Mouse (Mus musculus): ENCODE data around the gene Adgrf2. TPM values are rescaled to one million over a fixed set of nuclear protein-coding genes. Genes with fewer than 3 reads are reported as not detected.

The Adgrf2 gene
- 0.05 and 0.06 TPM in 2 replicates for polyA plus RNA-seq (2012; rRNA removed)

DNA sequence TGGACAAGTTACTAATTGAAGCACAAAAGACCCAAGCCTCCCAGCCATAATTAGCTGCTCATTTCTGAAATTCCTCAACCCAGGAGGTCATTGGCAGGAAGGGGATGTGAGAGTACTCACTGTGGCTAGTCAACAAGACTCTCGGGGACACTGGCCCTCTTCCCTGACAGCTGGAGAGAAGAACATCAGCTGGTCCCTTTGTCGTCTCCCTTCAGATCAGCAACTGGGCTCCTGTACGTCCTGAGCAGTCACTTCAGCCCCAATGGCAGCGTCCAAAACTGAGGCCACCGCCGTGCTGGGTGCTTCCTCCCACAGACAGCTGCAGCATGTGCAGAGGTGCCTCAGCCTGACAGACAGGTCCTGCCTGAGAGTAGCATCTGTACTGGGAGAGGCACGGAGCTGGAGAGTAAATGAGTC lies at the start of gene Adgrf2:
Gene Adgrf2 (minus strand): TSS at position 379 of the 417 bp plus-strand sequence.
- no peak within 1 kb of the TSS for H3K4me3 ChIP-seq (ENCODE audit: low read depth, low read length)
- TF ChIP-seq CTCF (IDR thresholded peaks at IDR 0.05; ENCODE audit: extremely low read depth, insufficient read length, insufficient replicate concordance, low read depth, low read length) = no peak
- no peak for TF ChIP-seq POLR2A (IDR thresholded peaks at IDR 0.05; ENCODE audit: low read depth, low read length)
- H3K4me1 ChIP-seq (ENCODE audit: control insufficient read depth, insufficient read depth, insufficient read length, low read length) = no peaks in the 10 kb centered on the region
- H3K27ac ChIP-seq (ENCODE audit: insufficient read depth, low read depth, low read length) = no peak within 1 kb of the TSS
- 31% methylated on average over 7 of the region's 7 CpGs for WGBS
- H3K27me3 ChIP-seq (ENCODE audit: control insufficient read depth, insufficient read depth, low read length) = no peaks in the 10 kb centered on the region
- no peaks in the 10 kb centered on the region for H3K36me3 ChIP-seq (ENCODE audit: control insufficient read depth, insufficient read depth, low read length)

DNA sequence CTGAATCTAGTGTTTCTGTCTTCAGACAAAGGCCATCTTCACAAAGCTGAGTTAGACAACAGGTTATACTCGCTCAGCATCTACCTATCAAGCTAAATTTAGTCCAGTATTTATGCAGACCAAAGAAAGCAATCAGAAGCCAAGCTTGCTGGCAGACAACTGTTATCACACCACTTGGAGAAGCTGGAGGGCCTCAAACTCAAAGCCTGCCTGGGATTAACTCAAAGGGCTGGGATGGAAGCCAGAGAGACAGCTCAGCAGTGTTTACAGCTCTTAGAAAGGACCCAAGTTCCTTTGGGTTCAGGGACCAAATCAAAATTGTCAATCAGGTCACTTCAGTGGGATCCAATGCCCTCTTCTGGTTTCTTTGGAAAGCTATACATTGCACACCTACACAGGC lies 48.8 kb upstream of the Adgrf2 start:
- TF ChIP-seq POLR2A (IDR thresholded peaks at IDR 0.05; ENCODE audit: low read depth, low read length) (no peak), CTCF (IDR thresholded peaks at IDR 0.05; ENCODE audit: extremely low read depth, insufficient read length, insufficient replicate concordance, low read depth, low read length) (no peak)
- H3K4me3 ChIP-seq (ENCODE audit: low read depth, low read length) = no peak overlapping the region
- H3K4me1 ChIP-seq (ENCODE audit: control insufficient read depth, insufficient read depth, insufficient read length, low read length) = no peaks in the 10 kb centered on the region
- WGBS = 74% methylated on average over 1 of the region's 1 CpGs
- H3K27ac ChIP-seq (ENCODE audit: insufficient read depth, low read depth, low read length) = no peak overlapping the region
- H3K36me3 ChIP-seq (ENCODE audit: control insufficient read depth, insufficient read depth, low read length) = peaks cover 8% of the 10 kb centered on the region; the same call in 1 of the 2 replicates
- H3K27me3 ChIP-seq (ENCODE audit: control insufficient read depth, insufficient read depth, low read length) = no peaks in the 10 kb centered on the region

DNA sequence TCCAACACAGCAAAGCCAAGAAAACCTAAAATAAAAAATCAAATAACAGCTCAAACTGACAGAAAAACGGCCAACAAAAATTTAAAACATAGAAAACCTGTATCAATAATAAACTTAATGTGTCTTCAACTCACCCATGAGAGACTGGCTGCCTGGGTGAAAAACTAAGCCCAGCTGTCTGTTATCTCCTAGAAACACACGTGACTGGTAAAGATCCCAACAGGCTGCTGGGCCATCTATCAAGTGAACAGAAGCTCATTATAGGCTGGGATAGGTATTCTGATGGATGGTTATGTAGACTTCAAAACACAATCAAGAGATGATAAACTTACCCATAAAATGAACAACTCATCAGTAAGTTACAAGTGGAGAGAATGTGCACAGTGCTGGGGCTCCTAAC lies 47.7 kb upstream of the Adgrf2 start:
- H3K27ac ChIP-seq (ENCODE audit: insufficient read depth, low read depth, low read length) = no peak overlapping the region
- 71% methylated on average over 2 of the region's 2 CpGs for WGBS
- no peaks in the 10 kb centered on the region for H3K27me3 ChIP-seq (ENCODE audit: control insufficient read depth, insufficient read depth, low read length)
- peaks cover 8% of the 10 kb centered on the region; the same call in 1 of the 2 replicates for H3K36me3 ChIP-seq (ENCODE audit: control insufficient read depth, insufficient read depth, low read length)
- TF ChIP-seq POLR2A (IDR thresholded peaks at IDR 0.05; ENCODE audit: low read depth, low read length) = no peak
- no peak for TF ChIP-seq CTCF (IDR thresholded peaks at IDR 0.05; ENCODE audit: extremely low read depth, insufficient read length, insufficient replicate concordance, low read depth, low read length)
- H3K4me3 ChIP-seq (ENCODE audit: low read depth, low read length) = no peak overlapping the region
- no peaks in the 10 kb centered on the region for H3K4me1 ChIP-seq (ENCODE audit: control insufficient read depth, insufficient read depth, insufficient read length, low read length)

DNA sequence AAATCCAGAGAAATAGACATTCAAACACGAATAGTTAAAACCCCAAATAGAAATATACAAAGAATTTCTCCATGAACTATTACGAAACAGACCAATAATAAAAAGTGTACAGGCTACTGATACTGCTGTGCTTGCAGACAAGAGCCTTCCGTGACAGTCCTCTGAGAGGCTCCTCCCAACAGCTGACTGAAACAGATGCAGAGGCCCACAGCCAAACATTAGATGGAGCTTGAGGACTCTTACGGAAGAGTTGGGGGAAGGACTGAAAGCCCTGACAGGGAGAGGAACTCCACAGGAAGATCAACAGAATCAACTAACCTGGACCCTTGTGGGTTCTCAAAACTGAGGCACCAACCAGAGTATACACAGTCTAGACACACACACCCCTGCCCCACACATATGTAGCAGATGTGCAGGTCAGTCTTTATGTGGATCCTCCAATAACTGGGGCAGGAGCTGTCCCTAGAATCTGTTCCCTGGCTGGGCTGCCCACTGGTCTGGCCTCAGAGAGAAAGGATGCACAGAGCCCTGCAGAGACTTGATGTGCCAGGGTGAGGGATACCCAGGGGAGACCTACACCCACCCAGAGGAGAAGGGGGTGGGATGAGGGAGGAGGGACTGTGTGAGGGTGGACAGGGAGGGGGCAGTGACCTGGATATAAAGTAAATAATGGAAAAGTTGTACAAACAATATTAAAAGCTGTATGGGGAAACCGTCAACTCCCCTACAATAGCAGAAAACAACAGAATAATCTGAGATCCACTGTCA lies 46.9 kb upstream of the Adgrf2 start:
- Histone ChIP-seq H3K27me3 (ENCODE audit: control insufficient read depth, insufficient read depth, low read length) (no peaks in the 10 kb centered on the region), H3K4me3 (ENCODE audit: low read depth, low read length) (no peak overlapping the region), H3K36me3 (ENCODE audit: control insufficient read depth, insufficient read depth, low read length) (peaks cover 7% of the 10 kb centered on the region; the same call in 1 of the 2 replicates), H3K4me1 (ENCODE audit: control insufficient read depth, insufficient read depth, insufficient read length, low read length) (no peaks in the 10 kb centered on the region), H3K27ac (ENCODE audit: insufficient read depth, low read depth, low read length) (no peak overlapping the region)
- WGBS = 79% methylated on average over 5 of the region's 5 CpGs
- TF ChIP-seq CTCF (IDR thresholded peaks at IDR 0.05; ENCODE audit: extremely low read depth, insufficient read length, insufficient replicate concordance, low read depth, low read length) = no peak
- no peak for TF ChIP-seq POLR2A (IDR thresholded peaks at IDR 0.05; ENCODE audit: low read depth, low read length)

DNA sequence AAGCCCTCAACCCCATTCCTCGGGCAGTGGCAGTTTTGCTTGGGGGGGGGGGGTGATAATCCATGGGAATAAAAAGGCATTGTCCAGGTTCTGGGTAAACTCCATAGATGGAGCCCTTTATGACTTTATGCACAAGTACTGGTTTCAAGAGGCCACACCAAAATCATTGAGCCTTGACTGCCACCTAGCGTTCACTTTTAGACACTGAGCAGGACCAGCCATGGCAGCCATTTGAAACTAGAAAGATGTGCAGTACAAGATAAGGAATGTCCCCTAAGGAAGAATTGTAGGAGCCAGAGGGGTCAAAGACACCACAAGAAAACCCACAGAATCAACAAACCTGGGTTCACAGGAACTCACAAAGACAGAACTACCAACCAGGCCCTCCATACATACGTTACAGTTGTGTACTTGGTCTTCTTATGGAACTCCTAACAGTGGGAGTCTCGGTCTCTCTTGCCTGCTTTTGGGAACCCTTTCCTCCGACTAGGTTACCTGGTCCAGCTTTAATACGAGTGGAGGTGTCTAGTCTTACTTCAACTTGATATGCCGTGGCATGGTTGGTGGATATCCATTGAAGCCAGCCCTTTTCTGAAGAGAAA lies 40.3 kb upstream of the Adgrf2 start:
- Histone ChIP-seq H3K36me3 (ENCODE audit: control insufficient read depth, insufficient read depth, low read length) (no peaks in the 10 kb centered on the region), H3K4me1 (ENCODE audit: control insufficient read depth, insufficient read depth, insufficient read length, low read length) (no peaks in the 10 kb centered on the region), H3K27ac (ENCODE audit: insufficient read depth, low read depth, low read length) (no peak overlapping the region), H3K27me3 (ENCODE audit: control insufficient read depth, insufficient read depth, low read length) (no peaks in the 10 kb centered on the region), H3K4me3 (ENCODE audit: low read depth, low read length) (no peak overlapping the region)
- WGBS = 55% methylated on average over 7 of the region's 7 CpGs
- no peak for TF ChIP-seq POLR2A (IDR thresholded peaks at IDR 0.05; ENCODE audit: low read depth, low read length)
- peak; percentile 48; the same call in 1 of the 2 replicates for TF ChIP-seq CTCF (IDR thresholded peaks at IDR 0.05; ENCODE audit: extremely low read depth, insufficient read length, insufficient replicate concordance, low read depth, low read length)

DNA sequence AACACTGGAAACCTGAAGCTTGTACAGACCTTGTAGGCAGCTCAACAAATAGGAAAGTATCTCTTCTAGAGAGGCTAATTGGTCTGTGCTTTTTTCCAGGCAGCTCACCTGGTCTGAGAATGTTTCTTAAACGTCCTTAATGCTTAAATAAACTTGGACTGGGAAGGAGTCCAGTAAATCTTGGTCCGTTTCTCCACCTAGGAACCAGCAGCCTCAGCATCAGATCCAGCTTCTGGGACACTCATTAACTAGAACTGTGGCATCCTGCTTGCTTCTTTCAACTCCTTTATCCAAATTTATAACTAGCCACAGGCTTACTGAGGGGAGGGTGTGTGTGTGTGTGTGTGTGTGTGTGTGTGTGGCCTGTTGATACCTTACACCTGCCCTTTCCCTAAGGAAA lies 11.8 kb upstream of the Adgrf2 start:
- Histone ChIP-seq H3K27me3 (ENCODE audit: control insufficient read depth, insufficient read depth, low read length) (no peaks in the 10 kb centered on the region), H3K4me3 (ENCODE audit: low read depth, low read length) (no peak overlapping the region), H3K36me3 (ENCODE audit: control insufficient read depth, insufficient read depth, low read length) (no peaks in the 10 kb centered on the region), H3K27ac (ENCODE audit: insufficient read depth, low read depth, low read length) (no peak overlapping the region), H3K4me1 (ENCODE audit: control insufficient read depth, insufficient read depth, insufficient read length, low read length) (no peaks in the 10 kb centered on the region)
- 11% methylated on average over 2 of the region's 2 CpGs for WGBS
- TF ChIP-seq CTCF (IDR thresholded peaks at IDR 0.05; ENCODE audit: extremely low read depth, insufficient read length, insufficient replicate concordance, low read depth, low read length) = no peak
- no peak for TF ChIP-seq POLR2A (IDR thresholded peaks at IDR 0.05; ENCODE audit: low read depth, low read length)

DNA sequence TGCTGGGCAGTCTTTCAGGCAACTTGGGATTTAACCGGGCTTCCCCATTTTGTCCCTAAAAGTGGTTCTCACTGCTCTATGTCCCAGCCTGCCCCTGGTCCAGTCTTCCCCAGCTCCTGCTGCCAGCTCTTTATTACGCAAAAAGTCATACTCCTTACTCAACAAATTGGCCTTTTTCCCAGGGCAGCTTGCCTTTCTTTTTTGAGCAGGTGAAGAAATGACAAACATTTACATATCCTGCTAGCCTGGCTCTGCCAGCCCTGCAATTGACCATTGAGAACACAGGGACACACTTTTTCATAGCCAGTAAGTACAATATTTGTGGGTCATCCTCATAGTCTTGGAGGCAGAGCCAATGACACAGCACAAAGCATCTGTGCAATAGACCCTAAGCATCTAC lies 10.2 kb upstream of the Adgrf2 start:
- Histone ChIP-seq H3K27ac (ENCODE audit: insufficient read depth, low read depth, low read length) (no peak overlapping the region), H3K36me3 (ENCODE audit: control insufficient read depth, insufficient read depth, low read length) (no peaks in the 10 kb centered on the region), H3K4me3 (ENCODE audit: low read depth, low read length) (no peak overlapping the region), H3K27me3 (ENCODE audit: control insufficient read depth, insufficient read depth, low read length) (no peaks in the 10 kb centered on the region), H3K4me1 (ENCODE audit: control insufficient read depth, insufficient read depth, insufficient read length, low read length) (no peaks in the 10 kb centered on the region)
- TF ChIP-seq CTCF (IDR thresholded peaks at IDR 0.05; ENCODE audit: extremely low read depth, insufficient read length, insufficient replicate concordance, low read depth, low read length) = no peak
- no peak for TF ChIP-seq POLR2A (IDR thresholded peaks at IDR 0.05; ENCODE audit: low read depth, low read length)
- WGBS = 69% methylated on average over 2 of the region's 2 CpGs
